Mouse (Mus musculus): ENCODE data around the gene Lyg2. TPM values are rescaled to one million over a fixed set of nuclear protein-coding genes. Genes with fewer than 3 reads are reported as not detected.

Gene Lyg2
- polyA plus RNA-seq (2014; fragmentation: Nextera tagmentation; extraction: Ambion mirVana): not detected in 2 replicates

GRCm38 (mm10) chr1:37916393-37916792, at the start of gene Lyg2:
Gene Lyg2 (minus strand): TSS chr1:37916493.
- no peak for DNase-seq (ENCODE audit: low spot score)
- Histone ChIP-seq H3K27ac (ENCODE audit: low read depth) (no peak within 1 kb of the TSS), H3K4me3 (ENCODE audit: low read depth, low read length) (no peak within 1 kb of the TSS), H3K27me3 (replicated peaks; ENCODE audit: control insufficient read depth, insufficient read depth, low read length) (no peaks in the 10 kb centered on the region), H3K9ac (ENCODE audit: low read length) (no peak within 1 kb of the TSS), H3K36me3 (ENCODE audit: control insufficient read depth, insufficient read depth, low read length) (no peaks in the 10 kb centered on the region), H3K4me1 (replicated peaks; ENCODE audit: control insufficient read depth, insufficient read depth, low read length) (no peaks in the 10 kb centered on the region), H3K4me2 (ENCODE audit: low read length) (no peak within 1 kb of the TSS), H3K9me3 (ENCODE audit: control insufficient read depth, low read length) (no peaks in the 10 kb centered on the region)
- ATAC-seq (replicated peaks; ENCODE audit: low FRiP score, low TSS enrichment, low read depth): no peak
- 69% methylated on average over 5 of the region's 5 CpGs for WGBS

GRCm38 (mm10) chr1:37965571-37965970, 49.3 kb upstream of the Lyg2 start:
- DNase-seq (ENCODE audit: low spot score) (no peak), ATAC-seq (replicated peaks; ENCODE audit: low FRiP score, low TSS enrichment, low read depth) (no peak)
- no peaks in the 10 kb centered on the region for H3K27me3 ChIP-seq (replicated peaks; ENCODE audit: control insufficient read depth, insufficient read depth, low read length)
- no peaks in the 10 kb centered on the region for H3K36me3 ChIP-seq (ENCODE audit: control insufficient read depth, insufficient read depth, low read length)
- H3K9me3 ChIP-seq (ENCODE audit: control insufficient read depth, low read length): no peaks in the 10 kb centered on the region
- 57% methylated on average over 10 of the region's 10 CpGs for WGBS
- H3K4me2 ChIP-seq (ENCODE audit: low read length): no peak overlapping the region
- H3K4me1 ChIP-seq (replicated peaks; ENCODE audit: control insufficient read depth, insufficient read depth, low read length): no peaks in the 10 kb centered on the region
- no peak overlapping the region for H3K27ac ChIP-seq (ENCODE audit: low read depth)
- H3K9ac ChIP-seq (ENCODE audit: low read length): no peak overlapping the region
- H3K4me3 ChIP-seq (ENCODE audit: low read depth, low read length): no peak overlapping the region

GRCm38 (mm10) chr1:37959486-37959885, 43.2 kb upstream of the Lyg2 start:
- WGBS: 81% methylated on average over 5 of the region's 5 CpGs

GRCm38 (mm10) chr1:37958516-37958915, 42.2 kb upstream of the Lyg2 start:
- Histone ChIP-seq H3K9me3 (ENCODE audit: control insufficient read depth, low read length) (no peaks in the 10 kb centered on the region), H3K9ac (ENCODE audit: low read length) (no peak overlapping the region), H3K4me1 (replicated peaks; ENCODE audit: control insufficient read depth, insufficient read depth, low read length) (no peaks in the 10 kb centered on the region; the same call in 1 of the 2 replicates), H3K4me3 (ENCODE audit: low read depth, low read length) (no peak overlapping the region), H3K27ac (ENCODE audit: low read depth) (no peak overlapping the region), H3K36me3 (ENCODE audit: control insufficient read depth, insufficient read depth, low read length) (no peaks in the 10 kb centered on the region), H3K27me3 (replicated peaks; ENCODE audit: control insufficient read depth, insufficient read depth, low read length) (no peaks in the 10 kb centered on the region), H3K4me2 (ENCODE audit: low read length) (no peak overlapping the region)
- ATAC-seq (replicated peaks; ENCODE audit: low FRiP score, low TSS enrichment, low read depth) (no peak), DNase-seq (ENCODE audit: low spot score) (no peak)
- 80% methylated on average over 2 of the region's 2 CpGs for WGBS

More at GRCm38 (mm10) chr1:37959486-37959885, 43.2 kb upstream of the Lyg2 start:
- H3K4me1 ChIP-seq (replicated peaks; ENCODE audit: control insufficient read depth, insufficient read depth, low read length): no peaks in the 10 kb centered on the region; the same call in 1 of the 2 replicates
- no peak overlapping the region for H3K4me2 ChIP-seq (ENCODE audit: low read length)
- no peaks in the 10 kb centered on the region for H3K9me3 ChIP-seq (ENCODE audit: control insufficient read depth, low read length)
- no peaks in the 10 kb centered on the region for H3K27me3 ChIP-seq (replicated peaks; ENCODE audit: control insufficient read depth, insufficient read depth, low read length)
- ATAC-seq (replicated peaks; ENCODE audit: low FRiP score, low TSS enrichment, low read depth): no peak
- no peaks in the 10 kb centered on the region for H3K36me3 ChIP-seq (ENCODE audit: control insufficient read depth, insufficient read depth, low read length)
- no peak for DNase-seq (ENCODE audit: low spot score)
- H3K27ac ChIP-seq (ENCODE audit: low read depth): no peak overlapping the region
- no peak overlapping the region for H3K4me3 ChIP-seq (ENCODE audit: low read depth, low read length)
- no peak overlapping the region for H3K9ac ChIP-seq (ENCODE audit: low read length)

- Histone ChIP-seq H3K4me3 (ENCODE audit: low read depth, low read length) (no peak within 1 kb of the TSS), H3K27ac (ENCODE audit: low read depth) (no peak within 1 kb of the TSS)
Observed at GRCm38 (mm10) chr1:37957659-37958058, 41.4 kb upstream of the Lyg2 start, which contains the start of gene Lyg1. Gene Lyg1 (minus strand): TSS chr1:37957759.

GRCm38 (mm10) chr1:37956690-37957431, 40.6 kb upstream of the Lyg2 start:
- WGBS: 33% methylated on average over 3 of the region's 3 CpGs
- ATAC-seq (replicated peaks; ENCODE audit: low FRiP score, low TSS enrichment, low read depth) (no peak), DNase-seq (ENCODE audit: low spot score) (no peak)
- Histone ChIP-seq H3K36me3 (ENCODE audit: control insufficient read depth, insufficient read depth, low read length) (no peaks in the 10 kb centered on the region), H3K4me3 (ENCODE audit: low read depth, low read length) (no peak overlapping the region), H3K9ac (ENCODE audit: low read length) (no peak overlapping the region), H3K27me3 (replicated peaks; ENCODE audit: control insufficient read depth, insufficient read depth, low read length) (no peaks in the 10 kb centered on the region), H3K4me2 (ENCODE audit: low read length) (no peak overlapping the region), H3K4me1 (replicated peaks; ENCODE audit: control insufficient read depth, insufficient read depth, low read length) (no peaks in the 10 kb centered on the region; the same call in 1 of the 2 replicates), H3K9me3 (ENCODE audit: control insufficient read depth, low read length) (no peaks in the 10 kb centered on the region), H3K27ac (ENCODE audit: low read depth) (no peak overlapping the region)

More at GRCm38 (mm10) chr1:37957659-37958058, 41.4 kb upstream of the Lyg2 start, which contains the start of gene Lyg1:
- ATAC-seq (replicated peaks; ENCODE audit: low FRiP score, low TSS enrichment, low read depth) (no peak), DNase-seq (ENCODE audit: low spot score) (no peak)
- H3K4me2 ChIP-seq (ENCODE audit: low read length): no peak within 1 kb of the TSS
- no peaks in the 10 kb centered on the region for H3K36me3 ChIP-seq (ENCODE audit: control insufficient read depth, insufficient read depth, low read length)
- WGBS: 84% methylated on average over 5 of the region's 5 CpGs
- H3K27me3 ChIP-seq (replicated peaks; ENCODE audit: control insufficient read depth, insufficient read depth, low read length): no peaks in the 10 kb centered on the region
- no peak within 1 kb of the TSS for H3K9ac ChIP-seq (ENCODE audit: low read length)
- H3K4me1 ChIP-seq (replicated peaks; ENCODE audit: control insufficient read depth, insufficient read depth, low read length): no peaks in the 10 kb centered on the region; the same call in 1 of the 2 replicates
- no peaks in the 10 kb centered on the region for H3K9me3 ChIP-seq (ENCODE audit: control insufficient read depth, low read length)

- Histone ChIP-seq H3K4me3 (ENCODE audit: low read depth, low read length) (no peak overlapping the region), H3K4me1 (replicated peaks; ENCODE audit: control insufficient read depth, insufficient read depth, low read length) (no peaks in the 10 kb centered on the region; the same call in 1 of the 2 replicates), H3K9me3 (ENCODE audit: control insufficient read depth, low read length) (no peaks in the 10 kb centered on the region), H3K9ac (ENCODE audit: low read length) (no peak overlapping the region), H3K36me3 (ENCODE audit: control insufficient read depth, insufficient read depth, low read length) (no peaks in the 10 kb centered on the region), H3K27me3 (replicated peaks; ENCODE audit: control insufficient read depth, insufficient read depth, low read length) (no peaks in the 10 kb centered on the region), H3K4me2 (ENCODE audit: low read length) (no peak overlapping the region), H3K27ac (ENCODE audit: low read depth) (no peak overlapping the region)
- DNase-seq (ENCODE audit: low spot score): no peak
- 87% methylated on average over 2 of the region's 2 CpGs for WGBS
- no peak for ATAC-seq (replicated peaks; ENCODE audit: low FRiP score, low TSS enrichment, low read depth)
Observed at GRCm38 (mm10) chr1:37955251-37955650, 39.0 kb upstream of the Lyg2 start.

GRCm38 (mm10) chr1:37954786-37955185, 38.5 kb upstream of the Lyg2 start:
- Histone ChIP-seq H3K4me2 (ENCODE audit: low read length) (no peak overlapping the region), H3K4me3 (ENCODE audit: low read depth, low read length) (no peak overlapping the region), H3K27ac (ENCODE audit: low read depth) (no peak overlapping the region), H3K27me3 (replicated peaks; ENCODE audit: control insufficient read depth, insufficient read depth, low read length) (no peaks in the 10 kb centered on the region), H3K4me1 (replicated peaks; ENCODE audit: control insufficient read depth, insufficient read depth, low read length) (no peaks in the 10 kb centered on the region; the same call in 1 of the 2 replicates), H3K9me3 (ENCODE audit: control insufficient read depth, low read length) (no peaks in the 10 kb centered on the region), H3K36me3 (ENCODE audit: control insufficient read depth, insufficient read depth, low read length) (no peaks in the 10 kb centered on the region), H3K9ac (ENCODE audit: low read length) (no peak overlapping the region)
- ATAC-seq (replicated peaks; ENCODE audit: low FRiP score, low TSS enrichment, low read depth): no peak
- 73% methylated on average over 7 of the region's 7 CpGs for WGBS
- DNase-seq (ENCODE audit: low spot score): no peak

GRCm38 (mm10) chr1:37948906-37949305, 32.6 kb upstream of the Lyg2 start:
- ATAC-seq (replicated peaks; ENCODE audit: low FRiP score, low TSS enrichment, low read depth): no peak
- 81% methylated on average over 2 of the region's 2 CpGs for WGBS
- H3K9ac ChIP-seq (ENCODE audit: low read length): no peak overlapping the region

More at GRCm38 (mm10) chr1:37948906-37949305, 32.6 kb upstream of the Lyg2 start:
- Histone ChIP-seq H3K36me3 (ENCODE audit: control insufficient read depth, insufficient read depth, low read length) (no peaks in the 10 kb centered on the region), H3K4me3 (ENCODE audit: low read depth, low read length) (no peak overlapping the region), H3K27ac (ENCODE audit: low read depth) (no peak overlapping the region), H3K4me2 (ENCODE audit: low read length) (no peak overlapping the region), H3K4me1 (replicated peaks; ENCODE audit: control insufficient read depth, insufficient read depth, low read length) (no peaks in the 10 kb centered on the region), H3K27me3 (replicated peaks; ENCODE audit: control insufficient read depth, insufficient read depth, low read length) (no peaks in the 10 kb centered on the region), H3K9me3 (ENCODE audit: control insufficient read depth, low read length) (no peaks in the 10 kb centered on the region)
- DNase-seq (ENCODE audit: low spot score): no peak
